Mouse (Mus musculus) limb, embryonic 12.5 days (tissue): Measurements from ENCODE around the gene Ccl7. TPM values are rescaled to one million over a fixed set of nuclear protein-coding genes. Genes with fewer than 3 reads are reported as not detected.

ENCODE experiments used
- ATAC-seq: fragments of 200-750 bp; cut with Nextera tagmentation; 2 replicates; pipeline ENCODE4 v1.8.0; 2017; ENCODE audit warnings: low read depth, moderate TSS enrichment; ENCODE audit not compliant: insufficient number of reproducible peaks, insufficient read depth, low FRiP score, low TSS enrichment
- H3K27ac ChIP-seq: fragments of 300-500 bp; sonication (generic); 2 replicates; pipeline ENCODE4 v1.5.1; 2016; ENCODE audit warnings: mild to moderate bottlenecking, moderate library complexity
- H3K27me3 ChIP-seq: fragments of 300-500 bp; sonication (generic); 2 replicates; pipeline ENCODE4 v1.6.1; 2016; ENCODE audit warnings: mild to moderate bottlenecking, moderate library complexity
- H3K36me3 ChIP-seq: fragments of 300-500 bp; sonication (generic); 2 replicates; pipeline ENCODE4 v1.6.1; 2016; ENCODE audit warnings: mild to moderate bottlenecking, moderate library complexity
- H3K4me1 ChIP-seq: fragments of 300-500 bp; sonication (generic); replicated peaks from 2 replicates; pipeline ENCODE4 v1.6.1; 2016
- H3K4me2 ChIP-seq: fragments of 300-500 bp; sonication (generic); 2 replicates; pipeline ENCODE4 v1.6.1; 2016; ENCODE audit warnings: mild to moderate bottlenecking, moderate library complexity
- H3K4me3 ChIP-seq: fragments of 300-500 bp; sonication (generic); replicated peaks from 2 replicates; pipeline ENCODE4 v1.5.1; 2016; ENCODE audit warnings: mild to moderate bottlenecking
- H3K9ac ChIP-seq: fragments of 300-500 bp; sonication (generic); replicated peaks from 2 replicates; pipeline ENCODE4 v1.6.1; 2016; ENCODE audit warnings: mild to moderate bottlenecking, moderate library complexity
- H3K9me3 ChIP-seq: fragments of 300-500 bp; sonication (generic); 2 replicates; pipeline ENCODE4 v1.6.1; 2016; ENCODE audit warnings: mild to moderate bottlenecking, moderate library complexity
- WGBS: fragments of 180-500 bp; shearing (Covaris S2); methylation state at CpG from one replicate; pipeline ENCODE4 v1.1.7; 2016; 5-methylcytosine and 5-hydroxymethylcytosine counted together
- polyA plus RNA-seq: library from polyadenylated mRNA; unstranded; fragments of >200 nt; fragmentation: Nextera tagmentation; extraction: Ambion mirVana; gene quantifications from 2 replicates; pipeline ENCODE4 v1.2.1, GENCODE M21; 2016

Ccl7 gene
- 0.46 TPM in 1 of 2 replicates, not detected in the other for polyA plus RNA-seq

DNA sequence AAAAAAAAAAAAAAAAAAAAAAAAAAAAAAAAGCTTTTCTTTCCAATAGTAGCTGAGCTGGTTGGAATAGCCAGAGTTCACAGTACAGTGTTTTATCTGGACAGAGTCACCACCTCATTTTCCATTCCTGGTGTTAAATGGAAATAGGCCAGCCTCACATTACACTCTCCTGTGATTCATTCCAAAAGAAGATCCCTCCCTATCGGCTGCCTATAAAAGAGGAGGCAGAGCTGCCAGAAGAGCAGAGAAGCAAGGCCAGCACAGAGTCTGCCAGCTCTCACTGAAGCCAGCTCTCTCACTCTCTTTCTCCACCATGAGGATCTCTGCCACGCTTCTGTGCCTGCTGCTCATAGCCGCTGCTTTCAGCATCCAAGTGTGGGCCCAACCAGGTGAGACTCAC, at the start of gene Ccl7:
Gene Ccl7, plus strand, starts transcription at position 242 of the 400 bp plus-strand sequence.
- Histone ChIP-seq H3K9ac (no peak within 1 kb of the TSS), H3K27ac (no peak within 1 kb of the TSS), H3K4me1 (no peaks in the 10 kb centered on the region), H3K4me3 (no peak within 1 kb of the TSS), H3K36me3 (no peaks in the 10 kb centered on the region), H3K27me3 (no peaks in the 10 kb centered on the region), H3K9me3 (no peaks in the 10 kb centered on the region), H3K4me2 (no peak within 1 kb of the TSS)
- 78% methylated on average over 3 of the region's 3 CpGs for WGBS
- ATAC-seq, result no peak

DNA sequence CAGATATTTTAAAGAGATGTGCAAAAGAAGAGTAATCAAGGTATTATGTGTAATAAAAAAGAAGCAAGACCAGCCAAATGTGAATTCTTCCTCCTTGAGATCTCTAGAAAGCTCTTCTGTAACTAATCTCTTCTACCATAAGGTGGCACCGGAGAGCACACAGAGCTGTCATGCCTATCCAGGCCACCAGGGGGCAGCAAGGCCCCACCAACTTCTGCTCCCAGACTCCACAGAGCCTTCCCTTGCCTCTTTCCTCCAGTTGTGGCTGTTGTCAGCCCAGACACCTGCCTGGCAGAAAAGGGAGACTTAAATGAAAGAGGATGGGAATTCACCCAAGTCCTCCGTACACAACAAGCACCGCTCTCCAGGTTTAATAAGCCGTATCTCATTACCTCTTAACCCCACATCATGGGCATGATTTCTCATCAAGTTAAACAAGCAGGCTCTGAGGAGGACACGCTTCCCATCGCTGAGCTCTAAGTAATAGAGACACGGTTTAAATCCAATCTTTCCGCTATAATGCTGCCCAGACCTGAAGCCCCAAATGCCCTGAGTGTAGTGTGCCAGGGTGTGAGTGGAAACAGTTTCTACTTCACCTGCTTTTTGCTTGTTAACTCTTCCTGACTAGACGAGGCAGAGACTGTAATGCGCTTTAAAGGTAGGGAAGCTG, 49.2 kb upstream of the Ccl7 start:
- Histone ChIP-seq H3K9ac (no peak overlapping the region), H3K9me3 (no peaks in the 10 kb centered on the region), H3K27me3 (0 out of 2 replicates have a peak, but pooled peaks cover 9% of the 10 kb centered on the region), H3K36me3 (no peaks in the 10 kb centered on the region), H3K4me3 (no peak overlapping the region), H3K4me1 (peaks cover 8% of the 10 kb centered on the region; the same call in 1 of the 2 replicates), H3K27ac (no peak overlapping the region), H3K4me2 (no peak overlapping the region)
- no peak for ATAC-seq
- 64% methylated on average over 10 of the region's 10 CpGs for WGBS

DNA sequence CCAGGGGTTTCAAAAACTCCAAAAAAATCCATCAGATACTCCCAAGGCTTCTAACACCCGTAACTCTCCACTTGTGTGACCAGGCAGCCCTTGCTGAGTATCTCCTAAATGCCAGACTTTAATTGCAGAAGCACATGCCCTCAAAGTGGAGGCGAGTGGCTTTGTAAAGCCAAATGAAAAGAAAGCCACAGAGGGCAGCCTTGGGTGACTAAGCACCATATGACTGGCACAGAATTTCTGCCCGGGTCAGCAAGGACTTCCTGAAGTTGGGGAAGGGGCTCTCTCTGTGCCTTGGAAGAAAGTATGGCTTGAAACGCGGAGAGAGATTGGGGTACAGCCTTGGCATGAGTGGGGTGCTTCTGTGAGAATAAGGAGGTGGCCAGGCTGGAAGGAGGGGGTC, 48.4 kb upstream of the Ccl7 start:
- Histone ChIP-seq H3K27me3 (0 out of 2 replicates have a peak, but pooled peaks cover 9% of the 10 kb centered on the region), H3K9me3 (no peaks in the 10 kb centered on the region), H3K27ac (no peak overlapping the region), H3K36me3 (no peaks in the 10 kb centered on the region), H3K4me2 (no peak overlapping the region), H3K9ac (no peak overlapping the region), H3K4me3 (no peak overlapping the region), H3K4me1 (peaks cover 8% of the 10 kb centered on the region; the same call in 1 of the 2 replicates)
- ATAC-seq, result no peak
- WGBS, result 90% methylated on average over 5 of the region's 5 CpGs

DNA sequence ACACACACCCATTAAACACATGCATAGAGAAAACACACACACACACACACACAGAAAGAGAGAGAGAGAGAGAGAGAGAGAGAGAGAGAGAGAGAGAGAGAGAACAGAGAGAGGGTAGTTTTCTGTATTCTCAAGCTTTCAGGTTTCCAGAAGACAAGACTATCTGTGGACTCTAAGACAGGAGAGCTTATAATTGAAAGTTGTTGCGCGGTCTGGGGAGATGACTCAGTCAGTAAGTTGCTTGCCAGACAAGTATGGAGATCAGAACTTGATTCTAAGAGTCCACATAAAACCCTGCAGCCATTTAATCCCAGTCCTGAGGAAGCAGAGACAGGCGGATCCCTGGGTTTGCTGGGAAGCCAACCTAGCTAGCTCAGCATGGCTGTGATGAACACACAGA, 46.9 kb upstream of the Ccl7 start:
- no peak for ATAC-seq
- H3K36me3 ChIP-seq, result no peaks in the 10 kb centered on the region
- no peaks in the 10 kb centered on the region for H3K9me3 ChIP-seq
- peaks cover 8% of the 10 kb centered on the region; the same call in 1 of the 2 replicates for H3K4me1 ChIP-seq
- no peak overlapping the region for H3K4me2 ChIP-seq
- no peak overlapping the region for H3K9ac ChIP-seq
- 92% methylated on average over 3 of the region's 3 CpGs for WGBS
- 0 out of 2 replicates have a peak, but pooled peaks cover 5% of the 10 kb centered on the region for H3K27me3 ChIP-seq
- H3K4me3 ChIP-seq, result no peak overlapping the region
- H3K27ac ChIP-seq, result no peak overlapping the region

DNA sequence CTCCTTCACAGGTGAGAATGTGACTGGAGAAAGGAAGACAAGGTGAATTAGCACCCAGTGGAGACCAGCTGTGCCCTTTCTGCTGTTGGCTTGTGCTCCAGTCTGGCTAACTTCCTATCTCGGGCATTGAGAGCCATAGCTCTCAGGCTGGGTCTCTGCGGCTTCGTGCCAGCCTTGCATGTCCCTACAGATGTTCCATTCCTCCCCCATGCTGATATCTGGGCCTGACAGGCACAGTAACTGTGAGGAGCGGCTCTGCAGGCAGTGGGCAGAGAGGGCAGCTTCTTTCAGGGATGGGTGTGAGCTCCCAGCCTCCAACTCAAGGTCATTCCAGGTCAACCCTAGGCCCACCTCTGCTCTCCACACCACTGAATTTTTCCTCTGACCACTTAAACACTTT, 46.0 kb upstream of the Ccl7 start:
- peaks cover 8% of the 10 kb centered on the region; the same call in 1 of the 2 replicates for H3K4me1 ChIP-seq
- H3K4me3 ChIP-seq, result no peak overlapping the region
- 0 out of 2 replicates have a peak, but pooled peaks cover 5% of the 10 kb centered on the region for H3K27me3 ChIP-seq
- 66% methylated on average over 4 of the region's 4 CpGs for WGBS
- no peak overlapping the region for H3K9ac ChIP-seq
- no peaks in the 10 kb centered on the region for H3K9me3 ChIP-seq
- H3K27ac ChIP-seq, result no peak overlapping the region
- no peak for ATAC-seq
- no peak overlapping the region for H3K4me2 ChIP-seq
- H3K36me3 ChIP-seq, result no peaks in the 10 kb centered on the region

DNA sequence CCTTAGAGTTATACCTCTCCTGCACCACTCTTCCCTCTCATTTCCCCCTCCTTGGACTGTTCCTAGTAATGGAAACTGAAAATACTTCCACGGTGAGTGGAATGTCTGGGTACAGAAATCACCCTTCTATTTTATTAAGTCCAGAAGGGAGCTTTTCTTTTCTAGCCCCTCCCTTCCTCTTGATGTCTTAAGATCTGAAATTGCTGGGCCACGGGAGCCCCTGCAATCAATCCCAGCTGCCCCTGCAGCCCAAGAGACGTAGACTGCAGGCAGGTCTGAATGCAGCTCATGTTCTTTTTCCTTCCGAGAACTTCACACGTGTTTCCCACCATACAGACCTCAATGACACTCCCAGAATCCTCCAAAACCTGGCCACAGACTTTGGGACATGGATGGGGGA, 44.9 kb upstream of the Ccl7 start:
- Histone ChIP-seq H3K9ac (no peak overlapping the region), H3K27ac (no peak overlapping the region), H3K9me3 (no peaks in the 10 kb centered on the region), H3K4me3 (no peak overlapping the region), H3K4me1 (peaks cover 8% of the 10 kb centered on the region; the same call in 1 of the 2 replicates), H3K27me3 (0 out of 2 replicates have a peak, but pooled peaks cover 5% of the 10 kb centered on the region), H3K4me2 (no peak overlapping the region), H3K36me3 (no peaks in the 10 kb centered on the region)
- WGBS, result 19% methylated on average over 5 of the region's 5 CpGs
- no peak for ATAC-seq

DNA sequence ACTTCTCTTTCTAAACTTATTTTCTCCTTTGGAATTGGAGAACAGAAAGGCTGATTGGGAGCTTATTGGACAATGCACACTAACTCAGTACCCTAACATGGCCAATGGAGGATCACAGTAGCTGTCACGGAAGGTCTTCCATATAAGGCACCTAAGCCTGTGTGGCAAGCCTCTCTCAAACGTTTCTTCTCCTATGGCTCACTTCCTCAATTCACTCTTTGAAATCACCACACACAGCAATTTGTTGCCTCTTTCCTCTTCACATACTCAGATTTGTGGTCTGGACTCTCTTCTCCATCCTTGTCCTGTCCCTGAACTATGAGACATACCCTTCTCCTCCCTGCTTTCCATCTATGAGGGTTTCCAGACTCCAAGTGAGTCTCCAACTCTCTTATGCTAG, 40.7 kb upstream of the Ccl7 start:
- Histone ChIP-seq H3K4me1 (peaks cover 14% of the 10 kb centered on the region), H3K36me3 (no peaks in the 10 kb centered on the region), H3K4me3 (no peak overlapping the region), H3K4me2 (no peak overlapping the region), H3K27me3 (no peaks in the 10 kb centered on the region), H3K9me3 (no peaks in the 10 kb centered on the region), H3K27ac (no peak overlapping the region), H3K9ac (no peak overlapping the region)
- ATAC-seq, result no peak
- WGBS, result 66% methylated on average over 2 of the region's 2 CpGs

DNA sequence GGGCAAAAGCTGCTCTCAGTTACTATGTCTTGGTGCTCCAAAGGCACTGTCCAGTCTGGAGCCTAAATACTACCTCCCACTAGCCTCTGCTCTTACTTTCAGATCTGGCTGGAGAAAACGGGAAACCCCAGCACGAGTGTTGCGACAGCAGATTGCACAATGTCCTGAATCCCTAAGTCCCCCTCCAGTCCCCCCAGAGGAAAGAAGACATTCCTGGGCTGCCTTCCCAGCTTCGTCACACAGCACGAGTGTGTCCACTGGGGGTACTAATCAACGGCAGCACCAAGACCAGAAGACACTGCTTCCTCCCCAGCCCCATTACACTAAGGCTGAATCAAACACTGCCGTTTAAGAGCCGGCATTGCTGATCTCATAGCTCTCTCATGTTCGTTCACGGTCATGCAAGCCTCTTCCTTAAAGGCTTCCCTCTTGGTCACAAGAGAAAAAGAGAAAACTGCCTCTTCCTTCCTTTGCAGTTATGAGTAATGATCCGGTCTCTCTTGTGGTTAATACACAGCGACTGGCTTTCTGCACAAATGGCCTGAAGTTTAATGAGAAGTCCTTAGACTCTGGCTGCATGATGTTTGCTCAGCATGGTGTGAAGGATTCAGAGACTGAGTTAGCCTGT, 38.6 kb upstream of the Ccl7 start:
- Histone ChIP-seq H3K9me3 (no peaks in the 10 kb centered on the region), H3K4me2 (no peak overlapping the region), H3K9ac (no peak overlapping the region), H3K27me3 (no peaks in the 10 kb centered on the region; the same call in 1 of the 2 replicates), H3K27ac (no peak overlapping the region), H3K4me1 (peaks cover 6% of the 10 kb centered on the region; the same call in 1 of the 2 replicates), H3K36me3 (no peaks in the 10 kb centered on the region), H3K4me3 (no peak overlapping the region)
- no peak for ATAC-seq
- WGBS, result 55% methylated on average over 12 of the region's 12 CpGs

DNA sequence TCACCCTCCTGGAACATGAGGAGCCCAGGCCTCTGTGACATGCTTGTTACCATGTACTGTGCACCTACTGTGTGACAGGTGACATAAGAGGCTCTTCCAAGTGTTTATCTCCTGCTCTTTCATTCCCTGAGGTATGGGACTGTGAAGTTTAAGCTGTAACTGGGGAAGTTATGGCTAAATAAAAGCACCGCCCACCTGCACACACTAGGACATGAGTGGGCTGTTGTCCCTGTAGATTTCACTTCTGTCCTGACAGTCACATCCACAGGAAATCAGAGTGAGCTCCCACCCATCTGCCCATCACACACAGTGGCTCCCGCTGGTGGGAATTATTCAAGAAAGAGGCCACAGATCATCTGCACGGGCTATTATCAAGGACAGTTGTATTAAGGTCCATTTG, 35.4 kb upstream of the Ccl7 start:
- Histone ChIP-seq H3K27ac (no peak overlapping the region), H3K36me3 (no peaks in the 10 kb centered on the region), H3K9ac (no peak overlapping the region), H3K9me3 (no peaks in the 10 kb centered on the region), H3K4me3 (no peak overlapping the region), H3K4me2 (no peak overlapping the region), H3K27me3 (no peaks in the 10 kb centered on the region; the same call in 1 of the 2 replicates), H3K4me1 (peaks cover 6% of the 10 kb centered on the region; the same call in 1 of the 2 replicates)
- ATAC-seq, result no peak
- WGBS, result 87% methylated on average over 3 of the region's 3 CpGs

DNA sequence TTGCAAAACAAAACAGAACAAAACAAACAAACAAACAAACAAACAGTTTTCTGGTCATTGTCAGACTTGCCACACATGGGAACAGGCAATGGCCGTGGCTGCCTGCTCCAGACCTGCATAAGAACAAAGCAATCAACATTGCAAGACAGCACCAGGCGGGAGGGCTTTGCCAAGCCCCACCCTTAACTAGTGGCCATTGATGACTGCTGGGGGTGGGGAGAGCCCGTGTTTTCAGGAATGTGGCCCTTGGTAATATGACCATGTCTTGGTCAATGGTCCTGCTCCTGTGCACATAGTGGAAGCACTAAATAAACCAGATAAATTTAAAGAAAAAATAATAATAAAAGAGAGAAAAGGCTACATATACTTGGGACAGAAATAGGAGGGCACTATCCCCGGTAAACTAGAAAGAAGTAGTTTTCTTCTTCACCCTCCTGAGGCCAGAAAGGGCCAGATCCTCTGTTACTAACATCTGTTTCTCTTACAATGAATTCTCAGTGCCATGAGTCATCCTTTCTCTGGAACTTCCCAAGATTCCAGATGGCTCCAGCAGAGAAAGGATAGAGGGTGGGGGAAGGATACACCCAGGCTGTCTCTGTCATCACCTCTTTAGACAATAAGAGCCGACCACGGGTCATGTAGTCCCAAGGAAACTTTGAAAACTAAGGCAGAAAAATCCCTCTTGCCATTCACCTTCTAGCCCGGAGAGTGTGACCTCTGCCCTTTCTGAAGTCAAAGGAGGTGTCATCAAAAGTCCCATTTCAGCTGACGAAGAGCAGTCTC, 33.9 kb upstream of the Ccl7 start:
- Histone ChIP-seq H3K27me3 (no peaks in the 10 kb centered on the region; the same call in 1 of the 2 replicates), H3K27ac (no peak overlapping the region), H3K4me1 (peaks cover 6% of the 10 kb centered on the region; the same call in 1 of the 2 replicates), H3K9me3 (no peaks in the 10 kb centered on the region), H3K4me2 (no peak overlapping the region), H3K4me3 (no peak overlapping the region), H3K9ac (no peak overlapping the region), H3K36me3 (no peaks in the 10 kb centered on the region)
- no peak for ATAC-seq
- WGBS, result 52% methylated on average over 8 of the region's 8 CpGs

DNA sequence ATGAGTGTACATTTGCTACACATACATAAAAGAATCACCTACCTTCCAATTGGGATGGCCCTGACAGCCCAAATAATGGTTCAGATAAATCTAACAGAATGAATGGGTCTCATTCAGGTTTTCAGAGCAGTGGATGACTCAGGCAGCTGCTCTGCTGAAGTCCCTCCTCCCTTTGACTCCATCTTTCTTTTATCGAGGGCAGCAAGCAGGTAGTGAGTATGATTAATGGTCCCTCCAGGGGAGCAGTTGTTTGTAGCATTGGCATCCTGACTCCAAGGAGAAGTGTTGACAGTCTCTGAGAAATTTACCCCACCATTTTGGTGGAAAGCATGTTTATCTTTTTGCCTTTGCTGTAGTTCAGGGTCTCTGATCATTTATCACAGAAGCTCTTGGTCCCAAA, 31.8 kb upstream of the Ccl7 start:
- Histone ChIP-seq H3K9me3 (no peaks in the 10 kb centered on the region), H3K9ac (no peak overlapping the region), H3K4me1 (no peaks in the 10 kb centered on the region), H3K27ac (no peak overlapping the region), H3K36me3 (no peaks in the 10 kb centered on the region), H3K4me3 (no peak overlapping the region), H3K4me2 (no peak overlapping the region), H3K27me3 (no peaks in the 10 kb centered on the region; the same call in 1 of the 2 replicates)
- WGBS, result 50% methylated on average over 1 of the region's 1 CpGs
- ATAC-seq, result no peak
